Mouse (Mus musculus): ENCODE results near the gene Fancl.

GRCm38 (mm10) chr11:26437818-26438217, 51.9 kb downstream of the Fancl start:
- no peak for TF ChIP-seq CTCF (IDR thresholded peaks at IDR 0.05; ENCODE audit: extremely low read depth, insufficient read depth, low read length)
- TF ChIP-seq POLR2A (IDR thresholded peaks at IDR 0.05; ENCODE audit: extremely low read depth, insufficient read depth, low read length), result no peak

Data from cortical plate, adult 2 months (tissue).